Mouse (Mus musculus) right cerebral cortex, postnatal 25 days (tissue): ENCODE measurements around the gene Fgf7.
A peak's percentile ranks its signal among the peaks of the same experiment; 100 is the strongest.

Experiments
- DNase-seq: peaks from one replicate; pipeline ENCODE4 v3.0.0; 2022

The Fgf7 gene

GRCm38 (mm10) chr2:126034379-126035005 lies at the start of gene Fgf7:
Gene Fgf7 (plus strand): TSS chr2:126034658.
- no peak for DNase-seq

GRCm38 (mm10) chr2:126002291-126002690 lies 32.2 kb upstream of the Fgf7 start:
- DNase-seq: no peak

GRCm38 (mm10) chr2:126006088-126006487 lies 28.4 kb upstream of the Fgf7 start:
- peak; percentile 48 for DNase-seq

- no peak for DNase-seq
These were observed 27.7 kb upstream of the Fgf7 start for GRCm38 (mm10) chr2:126006742-126007141.

- no peak for DNase-seq
These were observed 19.3 kb upstream of the Fgf7 start for GRCm38 (mm10) chr2:126014989-126015710.

- DNase-seq: no peak
These were observed 18.5 kb upstream of the Fgf7 start for GRCm38 (mm10) chr2:126015763-126016473.

GRCm38 (mm10) chr2:126031186-126031900 lies 3.1 kb upstream of the Fgf7 start:
- DNase-seq: no peak

- DNase-seq: no peak
These were observed 1.1 kb upstream of the Fgf7 start for GRCm38 (mm10) chr2:126033114-126033972.

- DNase-seq: no peak
These were observed 734 bp downstream of the Fgf7 start for GRCm38 (mm10) chr2:126035013-126035770.

- no peak for DNase-seq
These were observed 1.7 kb downstream of the Fgf7 start for GRCm38 (mm10) chr2:126036121-126036520.

- DNase-seq: no peak
These were observed 4.0 kb downstream of the Fgf7 start for GRCm38 (mm10) chr2:126038221-126039000.

- DNase-seq: no peak
These were observed 5.0 kb downstream of the Fgf7 start for GRCm38 (mm10) chr2:126039414-126039891.

- no peak for DNase-seq
These were observed 6.2 kb downstream of the Fgf7 start for GRCm38 (mm10) chr2:126040651-126041050.

GRCm38 (mm10) chr2:126041237-126041636 lies 6.8 kb downstream of the Fgf7 start:
- no peak for DNase-seq

GRCm38 (mm10) chr2:126042674-126043073 lies 8.2 kb downstream of the Fgf7 start:
- no peak for DNase-seq

GRCm38 (mm10) chr2:126045621-126046020 lies 11.2 kb downstream of the Fgf7 start:
- DNase-seq: no peak

GRCm38 (mm10) chr2:126052749-126053557 lies 18.5 kb downstream of the Fgf7 start:
- no peak for DNase-seq

- DNase-seq: no peak
These were observed 19.2 kb downstream of the Fgf7 start for GRCm38 (mm10) chr2:126053657-126054056.

- no peak for DNase-seq
These were observed 26.1 kb downstream of the Fgf7 start for GRCm38 (mm10) chr2:126060595-126060994.
